8 mouse cellular contexts compared by ENCODE assay signal in genomic region chr10:45045268-45045928, GRCm38 (mm10). TPM values are rescaled to one million over a fixed set of nuclear protein-coding genes. Genes with fewer than 3 reads are reported as not detected.
DNase-seq lines count a peak whose midpoint lies in the region; ATAC-seq and TF ChIP-seq lines count a peak whose summit lies in the region.

No protein-coding gene starts in this region.

- in situ Hi-C loops in ES-E14 (cut with MboI; ENCODE audit: low sequenced_read_pairs in 2 of 2, unreplicated experiment in 2 of 2), result no loop called here

- peak; percentile 68 for DNase-seq in ES-E14 (ENCODE audit: low read depth, low spot score)
- DNase-seq in c-Kit-positive CD71-positive TER-119-positive erythroid progenitor cells, embryonic 14.5 days (ENCODE audit: low spot score), result peak; percentile 67
- DNase-seq in layer of hippocampus, postnatal 14 days (ENCODE audit: low spot score in 2 of 2), result peak; percentile 69 to 85
- peak; percentile 72 for DNase-seq in right cerebral cortex, adult 18-20 months
- peak; percentile 34 for DNase-seq in urinary bladder, postnatal 10 days (ENCODE audit: low spot score)

- H3K27me3 ChIP-seq in forebrain, embryonic 15.5 days, result no peaks in the 10 kb centered on the region
- H3K27me3 ChIP-seq in hindbrain, embryonic 12.5 days, result no peaks in the 10 kb centered on the region
- H3K27me3 ChIP-seq in megakaryocyte, embryonic 14.5 days (replicated peaks), result peaks cover 12% of the 10 kb centered on the region

- no peak overlapping the region for H3K4me3 ChIP-seq in ES-E14 (ENCODE audit: insufficient read depth in 1 of 2, low read depth in 1 of 2, low read length in 2 of 2, poor library complexity in 1 of 2, severe bottlenecking in 1 of 2)
- no peak overlapping the region for H3K4me3 ChIP-seq in forebrain, embryonic 15.5 days
- H3K4me3 ChIP-seq in hindbrain, embryonic 12.5 days, result no peak overlapping the region
- peak overlapping the region; percentile 46 for H3K4me3 ChIP-seq in megakaryocyte, embryonic 14.5 days (replicated peaks)

- H3K9me3 ChIP-seq in ES-E14 (ENCODE audit: control insufficient read depth, insufficient read depth, low read depth, low read length), result no peaks in the 10 kb centered on the region
- no peaks in the 10 kb centered on the region for H3K9me3 ChIP-seq in forebrain, embryonic 15.5 days
- H3K9me3 ChIP-seq in hindbrain, embryonic 12.5 days (replicated peaks), result no peaks in the 10 kb centered on the region
- no peaks in the 10 kb centered on the region for H3K9me3 ChIP-seq in megakaryocyte, embryonic 14.5 days

- no peaks in the 10 kb centered on the region for H3K36me3 ChIP-seq in ES-E14 (ENCODE audit: control insufficient read depth, insufficient read depth, low read length, poor library complexity, severe bottlenecking)
- H3K36me3 ChIP-seq in forebrain, embryonic 15.5 days, result no peaks in the 10 kb centered on the region
- H3K36me3 ChIP-seq in hindbrain, embryonic 12.5 days, result no peaks in the 10 kb centered on the region
- no peaks in the 10 kb centered on the region for H3K36me3 ChIP-seq in megakaryocyte, embryonic 14.5 days (replicated peaks; ENCODE audit: low read length)

- no peak overlapping the region for H3K27ac ChIP-seq in ES-E14 (ENCODE audit: insufficient read depth, low read depth, low read length, poor library complexity, severe bottlenecking)
- H3K27ac ChIP-seq in forebrain, embryonic 15.5 days (replicated peaks), result no peak overlapping the region
- H3K27ac ChIP-seq in hindbrain, embryonic 12.5 days, result no peak overlapping the region

- H3K4me1 ChIP-seq in ES-E14 (ENCODE audit: control insufficient read depth in 2 of 2, insufficient read depth in 2 of 2, low read length in 2 of 2, poor library complexity in 1 of 2), result peaks cover 4% of the 10 kb centered on the region in 2 experiments; a peak in 1 of 4 replicates
- H3K4me1 ChIP-seq in forebrain, embryonic 15.5 days, result no peaks in the 10 kb centered on the region
- no peaks in the 10 kb centered on the region for H3K4me1 ChIP-seq in hindbrain, embryonic 12.5 days
- H3K4me1 ChIP-seq in megakaryocyte, embryonic 14.5 days, result peaks cover 11% of the 10 kb centered on the region

- no peak overlapping the region for H3K9ac ChIP-seq in ES-E14 (ENCODE audit: insufficient read depth, low read depth, low read length, poor library complexity, severe bottlenecking)
- H3K9ac ChIP-seq in forebrain, embryonic 15.5 days (replicated peaks), result no peak overlapping the region
- no peak overlapping the region for H3K9ac ChIP-seq in hindbrain, embryonic 12.5 days

- WGBS in forebrain, embryonic 15.5 days, result 23% methylated on average over 12 of the region's 12 CpGs
- 35% methylated on average over 12 of the region's 12 CpGs for WGBS in hindbrain, embryonic 12.5 days

- peak; percentile 82 for ATAC-seq in forebrain, embryonic 15.5 days (replicated peaks)
- 0 out of 2 replicates have a peak, but pooled peaks have one; percentile 38 for ATAC-seq in hindbrain, embryonic 12.5 days (ENCODE audit: low FRiP score)

- no peak overlapping the region for H3K4me2 ChIP-seq in forebrain, embryonic 15.5 days (replicated peaks)
- no peak overlapping the region for H3K4me2 ChIP-seq in hindbrain, embryonic 12.5 days (replicated peaks)

TF ChIP-seq in ES-E14, 5 proteins besides CTCF, POLR2A, EP300 and RAD21:
- TF ChIP-seq MAFK (IDR thresholded peaks at IDR 0.05; ENCODE audit: insufficient read depth, low read depth, low read length) (no peak), ZNF384 (IDR thresholded peaks at IDR 0.05; ENCODE audit: low read depth, low read length) (no peak), ZC3H11A (IDR thresholded peaks at IDR 0.05; ENCODE audit: borderline replicate concordance, low read depth, low read length) (peak; percentile 94), HCFC1 (IDR thresholded peaks at IDR 0.05; ENCODE audit: borderline replicate concordance, insufficient read depth, low read length) (no peak), CHD2 (IDR thresholded peaks at IDR 0.05; ENCODE audit: low read depth, low read length) (no peak)

RNA-seq across cellular contexts. Expression of gene Prep, which starts 21.6 kb away (rescaled TPM):
- total RNA-seq in ES-E14 (2012; rRNA removed), result 8.8 and 12.9 TPM in 2 replicates
- polyA plus RNA-seq in forebrain, embryonic 15.5 days (2015; fragmentation: Nextera tagmentation; extraction: Ambion mirVana), result 19.2 and 19.5 TPM in 2 replicates
- polyA plus RNA-seq in hindbrain, embryonic 12.5 days (2016; fragmentation: Nextera tagmentation; extraction: Ambion mirVana), result 29.0 and 29.5 TPM in 2 replicates
- 10 to 100 TPM; 13.5 to 14.6 TPM for total RNA-seq in layer of hippocampus, postnatal 14 days (2021)
- polyA plus RNA-seq in megakaryocyte, embryonic 14.5 days (2012; ENCODE audit: insufficient read depth, low replicate concordance), result 10.3 and 16.1 TPM in 2 replicates
